Comparison of ENCODE assay signal across 9 mouse cellular contexts in genomic region chr5:134530830-134531229, GRCm38 (mm10). TPM values are rescaled to one million over a fixed set of nuclear protein-coding genes. Genes with fewer than 3 reads are reported as not detected.
DNase-seq lines count a peak whose midpoint lies in the region; ATAC-seq and TF ChIP-seq lines count a peak whose summit lies in the region.
"Had no signal": no experiment of that assay in that cellular context is flagged by ENCODE, and none has a peak within 500 bp of the region (broad histone marks: within the 10 kb centered on the region; RNA-seq: fewer than 3 reads in every experiment).

No protein-coding gene starts in this region.

- peak; percentile 67 for ATAC-seq in midbrain, postnatal 0 days (ENCODE audit: low FRiP score)

- TF ChIP-seq CTCF in layer of hippocampus, adult 2 months (conservative IDR thresholded peaks at IDR 0.05) = no peak
- no peak for TF ChIP-seq CTCF in midbrain, postnatal 0 days (IDR thresholded peaks at IDR 0.05)

- no peaks in the 10 kb centered on the region for H3K27me3 ChIP-seq in midbrain, postnatal 0 days (ENCODE audit: insufficient read depth, low read length)

- 59% methylated on average over 7 of the region's 7 CpGs for WGBS in midbrain, postnatal 0 days

- peaks cover 9% of the 10 kb centered on the region; the same call in 1 of the 2 replicates for H3K4me1 ChIP-seq in midbrain, postnatal 0 days (ENCODE audit: insufficient read depth, low read length)

- H3K4me2 ChIP-seq in midbrain, postnatal 0 days (ENCODE audit: low read depth, low read length, poor library complexity, severe bottlenecking) = no peak overlapping the region

- peak; percentile 78 for DNase-seq in right cerebral cortex, adult 18-20 months
- DNase-seq in right cerebral cortex, postnatal 36 days (ENCODE audit: low spot score in 2 of 2) = no peak
- DNase-seq in cerebellum, postnatal 25 days = peak; percentile 98
- peak; percentile 76 to 81 for DNase-seq in layer of hippocampus, adult 2 months (ENCODE audit: low spot score in 2 of 2)
- peak; percentile 93 for DNase-seq in midbrain, postnatal 0 days (ENCODE audit: low spot score)
- no peak for DNase-seq in thymus, postnatal 36 days
- DNase-seq in urinary bladder, adult 18-20 months (ENCODE audit: low spot score in 2 of 2) = no peak

- 0 out of 2 replicates have a peak overlapping the region, but pooled peaks have one; percentile 13 for H3K9ac ChIP-seq in midbrain, postnatal 0 days (replicated peaks; ENCODE audit: low read length, poor library complexity, severe bottlenecking)

- H3K27ac ChIP-seq in layer of hippocampus, adult 2 months = peak overlapping the region; percentile 84
- peak overlapping the region; percentile 49 for H3K27ac ChIP-seq in midbrain, postnatal 0 days (ENCODE audit: low read depth, low read length)

- H3K36me3 ChIP-seq in midbrain, postnatal 0 days (ENCODE audit: insufficient read depth, low read length) = peaks cover 37% of the 10 kb centered on the region

- no peak overlapping the region for H3K4me3 ChIP-seq in layer of hippocampus, adult 2 months
- no peak overlapping the region for H3K4me3 ChIP-seq in midbrain, postnatal 0 days (ENCODE audit: low read depth, low read length)

- H3K9me3 ChIP-seq in midbrain, postnatal 0 days (ENCODE audit: low read length) = no peaks in the 10 kb centered on the region

RNA-seq across cellular contexts. Expression of gene Clip2, which starts 21.4 kb away (rescaled TPM):
- 10 to 100 TPM; 90.0 to 99.3 TPM for total RNA-seq in layer of hippocampus, adult 2 months (2021)
- total RNA-seq in midbrain, postnatal 0 days (2014; rRNA removed) = 148 and 153 TPM in 2 replicates
- polyA plus RNA-seq in midbrain, postnatal 0 days (2015; fragmentation: Nextera tagmentation; extraction: Ambion mirVana) = 13.1 TPM in 2 replicates

RNA-seq across cellular contexts. Expression of gene Syna, which starts 29.1 kb away (rescaled TPM):
- 1 to 10 TPM; 5.4 to 6.8 TPM for total RNA-seq in layer of hippocampus, adult 2 months (2021)
- not detected in 2 replicates for total RNA-seq in midbrain, postnatal 0 days (2014; rRNA removed)
- polyA plus RNA-seq in midbrain, postnatal 0 days (2015; fragmentation: Nextera tagmentation; extraction: Ambion mirVana) = 0.93 and 1.1 TPM in 2 replicates
- total RNA-seq: gastrocnemius, adult 8-10 months had no signal
- polyA plus RNA-seq: liver, embryonic 16.5 days had no signal

RNA-seq across cellular contexts. Expression of gene Rfc2, which starts 50.3 kb away (rescaled TPM):
- 10 to 100 TPM; 48.1 to 55.6 TPM for total RNA-seq in layer of hippocampus, adult 2 months (2021)
- total RNA-seq in midbrain, postnatal 0 days (2014; rRNA removed) = 58.1 and 87.6 TPM in 2 replicates
- polyA plus RNA-seq in midbrain, postnatal 0 days (2015; fragmentation: Nextera tagmentation; extraction: Ambion mirVana) = 155 and 157 TPM in 2 replicates

Comparison
In these comparisons a context has a peak if more than half of its experiments do, and no peak if none do; other contexts are left out.
1. DNase-seq: peak in right cerebral cortex, adult 18-20 months (single experiment), cerebellum, postnatal 25 days (2 of 2), layer of hippocampus, adult 2 months (2 of 2) and midbrain, postnatal 0 days (single experiment); none in right cerebral cortex, postnatal 36 days (0 of 2), thymus, postnatal 36 days (0 of 2) and urinary bladder, adult 18-20 months (0 of 2).